Mouse (Mus musculus): ENCODE measurements around the gene Arhgap18. TPM values are rescaled to one million over a fixed set of nuclear protein-coding genes. Genes with fewer than 3 reads are reported as not detected.

Arhgap18 gene
- 10 to 100 TPM in 2 of 4 experiments, 1 to 10 TPM in 2; 8.1 to 11.6 (median 10.3) TPM for total RNA-seq (2022)

GRCm38 (mm10) chr10:26752929-26753567, at the start of gene Arhgap18:
Gene Arhgap18, plus strand, starts transcription at chr10:26753421.
- DNase-seq (ENCODE audit: low spot score in 2 of 2), result peak in 1 of 2 experiments; percentile 18

- DNase-seq (ENCODE audit: low spot score in 2 of 2), result no peak
Observed at GRCm38 (mm10) chr10:26710458-26711011, 42.7 kb upstream of the Arhgap18 start.

GRCm38 (mm10) chr10:26711068-26711467, 42.2 kb upstream of the Arhgap18 start:
- DNase-seq (ENCODE audit: low spot score in 2 of 2), result no peak

GRCm38 (mm10) chr10:26713986-26714385, 39.2 kb upstream of the Arhgap18 start:
- no peak for DNase-seq (ENCODE audit: low spot score in 2 of 2)

- no peak for DNase-seq (ENCODE audit: low spot score in 2 of 2)
Observed at GRCm38 (mm10) chr10:26724704-26725103, 28.5 kb upstream of the Arhgap18 start.

GRCm38 (mm10) chr10:26725255-26725654, 28.0 kb upstream of the Arhgap18 start:
- DNase-seq (ENCODE audit: low spot score in 2 of 2), result no peak

GRCm38 (mm10) chr10:26750827-26751226, 2.4 kb upstream of the Arhgap18 start:
- DNase-seq (ENCODE audit: low spot score in 2 of 2), result no peak

- DNase-seq (ENCODE audit: low spot score in 2 of 2), result peak; percentile 34 to 51
Observed at GRCm38 (mm10) chr10:26752064-26752928, 925 bp upstream of the Arhgap18 start.

- no peak for DNase-seq (ENCODE audit: low spot score in 2 of 2)
Observed at GRCm38 (mm10) chr10:26754006-26754405, 785 bp downstream of the Arhgap18 start.

GRCm38 (mm10) chr10:26757231-26757630, 4.0 kb downstream of the Arhgap18 start:
- DNase-seq (ENCODE audit: low spot score in 2 of 2), result no peak

- DNase-seq (ENCODE audit: low spot score in 2 of 2), result no peak
Observed at GRCm38 (mm10) chr10:26759469-26759868, 6.2 kb downstream of the Arhgap18 start.

- no peak for DNase-seq (ENCODE audit: low spot score in 2 of 2)
Observed at GRCm38 (mm10) chr10:26761103-26761502, 7.9 kb downstream of the Arhgap18 start.

- no peak for DNase-seq (ENCODE audit: low spot score in 2 of 2)
Observed at GRCm38 (mm10) chr10:26761991-26762903, 9.0 kb downstream of the Arhgap18 start.

- DNase-seq (ENCODE audit: low spot score in 2 of 2), result no peak
Observed at GRCm38 (mm10) chr10:26767196-26767595, 14.0 kb downstream of the Arhgap18 start.

- DNase-seq (ENCODE audit: low spot score in 2 of 2), result no peak
Observed at GRCm38 (mm10) chr10:26768943-26769342, 15.7 kb downstream of the Arhgap18 start.

- DNase-seq (ENCODE audit: low spot score in 2 of 2), result no peak
Observed at GRCm38 (mm10) chr10:26770035-26770434, 16.8 kb downstream of the Arhgap18 start.

GRCm38 (mm10) chr10:26771938-26772623, 18.9 kb downstream of the Arhgap18 start:
- peak; percentile 44 to 62 for DNase-seq (ENCODE audit: low spot score in 2 of 2)

GRCm38 (mm10) chr10:26772624-26773540, 19.7 kb downstream of the Arhgap18 start:
- peak; percentile 15 to 39 for DNase-seq (ENCODE audit: low spot score in 2 of 2)

GRCm38 (mm10) chr10:26773541-26773940, 20.3 kb downstream of the Arhgap18 start:
- DNase-seq (ENCODE audit: low spot score in 2 of 2), result no peak
